Mouse (Mus musculus): ENCODE data around the gene Pacsin2. TPM values are rescaled to one million over a fixed set of nuclear protein-coding genes. Genes with fewer than 3 reads are reported as not detected.

The Pacsin2 gene
- polyA plus RNA-seq, 1 experiment from 2014 or later: 60.7 TPM

GRCm38 (mm10) chr15:83425277-83425676 lies 39.1 kb downstream of the Pacsin2 start:
- H3K27ac ChIP-seq (replicated peaks): peak overlapping the region; percentile 59; the same call in 1 of the 2 replicates
- no peaks in the 10 kb centered on the region for H3K36me3 ChIP-seq (replicated peaks)
- H3K4me3 ChIP-seq: no peak overlapping the region
- WGBS: 74% methylated on average over 4 of the region's 4 CpGs
- DNase-seq (ENCODE audit: low spot score): no peak
- no peaks in the 10 kb centered on the region for H3K9me3 ChIP-seq
- peaks cover 34% of the 10 kb centered on the region for H3K4me1 ChIP-seq
- no peaks in the 10 kb centered on the region for H3K27me3 ChIP-seq (replicated peaks; ENCODE audit: low read depth, poor library complexity, severe bottlenecking)

DNA sequence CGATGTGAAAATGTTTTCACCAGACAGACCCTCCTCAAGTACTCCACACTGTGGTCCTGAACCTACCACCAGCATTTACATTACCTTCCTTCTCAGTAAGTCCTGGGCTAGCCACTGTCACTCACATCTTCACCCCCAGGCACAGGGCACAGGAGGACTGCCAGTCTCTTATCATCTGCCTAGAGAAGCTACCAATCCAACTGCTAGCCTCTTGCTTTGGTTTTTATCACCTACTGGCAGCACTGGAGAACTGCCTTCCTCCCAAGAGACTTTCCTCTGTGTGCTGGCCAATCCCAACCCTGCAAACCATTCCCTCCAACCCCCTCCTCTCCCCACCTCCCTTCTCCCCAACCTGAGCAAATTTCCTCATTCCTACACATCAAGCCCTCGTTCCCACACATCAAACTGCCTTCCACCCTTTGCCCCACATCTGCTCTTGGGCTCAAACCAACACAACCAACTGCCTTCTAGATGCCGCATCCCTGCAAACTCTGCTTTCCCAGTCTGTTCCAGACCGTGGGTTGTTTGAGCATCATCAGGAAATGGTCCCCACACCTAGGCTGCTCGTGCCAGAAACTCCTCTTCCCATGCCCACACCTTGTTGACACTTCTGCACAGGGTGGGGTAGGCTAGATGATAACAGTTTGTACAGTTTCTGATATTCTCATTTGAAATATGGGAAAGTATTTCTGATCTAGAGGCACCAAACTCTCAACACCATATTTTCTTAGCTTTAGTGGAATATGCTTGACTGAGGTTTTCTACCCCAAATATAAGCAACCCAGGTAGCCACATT lies 40.6 kb downstream of the Pacsin2 start:
- DNase-seq (ENCODE audit: low spot score): no peak
- no peaks in the 10 kb centered on the region for H3K36me3 ChIP-seq (replicated peaks)
- peaks cover 30% of the 10 kb centered on the region for H3K4me1 ChIP-seq
- 74% methylated on average over 5 of the region's 5 CpGs for WGBS
- H3K27ac ChIP-seq (replicated peaks): no peak overlapping the region
- no peaks in the 10 kb centered on the region for H3K27me3 ChIP-seq (replicated peaks; ENCODE audit: low read depth, poor library complexity, severe bottlenecking)
- no peaks in the 10 kb centered on the region for H3K9me3 ChIP-seq
- no peak overlapping the region for H3K4me3 ChIP-seq

DNA sequence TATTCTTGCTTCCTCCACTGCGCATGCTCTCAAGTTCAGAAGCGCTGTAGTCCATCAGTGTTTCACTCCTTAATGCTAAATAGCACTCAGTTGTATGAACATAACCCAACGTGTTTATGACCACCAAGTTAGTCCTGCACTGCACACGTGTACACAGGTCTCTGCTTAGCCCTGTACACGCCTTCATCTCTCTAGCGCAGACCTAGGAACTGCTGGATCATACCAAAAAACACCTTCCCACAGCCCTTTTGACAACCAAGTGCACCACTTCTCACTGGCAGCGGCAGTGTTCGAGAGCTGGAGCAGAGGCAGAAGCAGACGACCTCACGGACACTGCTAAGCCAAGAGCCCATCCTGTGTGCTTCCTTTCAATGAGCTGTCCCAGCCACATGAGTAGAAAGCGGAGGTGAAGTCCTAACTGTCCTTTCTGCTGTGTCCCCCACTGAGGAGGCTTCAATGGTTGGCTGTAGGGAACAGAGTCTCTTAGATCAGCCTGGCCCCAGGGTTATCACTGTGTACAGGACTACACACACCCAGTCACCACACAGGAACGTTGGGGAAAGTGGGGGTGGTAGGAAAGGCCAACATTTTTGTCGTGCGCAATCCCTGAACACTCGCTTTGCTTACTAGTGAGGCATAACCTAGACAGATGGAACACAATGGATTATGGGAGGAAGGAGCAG lies 42.0 kb downstream of the Pacsin2 start:
- H3K27ac ChIP-seq (replicated peaks): no peak overlapping the region
- peaks cover 28% of the 10 kb centered on the region for H3K4me1 ChIP-seq
- H3K27me3 ChIP-seq (replicated peaks; ENCODE audit: low read depth, poor library complexity, severe bottlenecking): no peaks in the 10 kb centered on the region
- no peaks in the 10 kb centered on the region for H3K36me3 ChIP-seq (replicated peaks)
- no peak for DNase-seq (ENCODE audit: low spot score)
- H3K4me3 ChIP-seq: no peak overlapping the region
- no peaks in the 10 kb centered on the region for H3K9me3 ChIP-seq
- 90% methylated on average over 15 of the region's 15 CpGs for WGBS

DNA sequence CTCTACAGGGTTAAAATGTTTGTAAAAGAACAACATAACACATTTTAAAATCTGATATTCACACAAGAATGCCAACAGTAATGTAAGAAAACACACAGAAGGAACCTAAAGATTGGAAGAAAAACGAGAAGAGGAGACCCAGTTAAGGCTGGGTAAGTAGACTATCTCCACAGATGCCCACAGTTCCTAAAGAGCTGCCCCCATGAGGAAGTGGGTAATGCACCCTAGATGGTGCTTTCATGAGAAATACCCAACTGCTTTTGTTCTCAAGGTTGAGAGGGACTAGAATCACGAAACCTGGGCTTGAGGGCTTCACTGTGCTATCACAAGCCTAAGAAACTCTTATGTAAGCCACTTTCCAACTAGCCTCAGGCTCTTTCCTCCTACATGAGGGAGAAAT lies 44.8 kb downstream of the Pacsin2 start:
- WGBS: 84% methylated on average over 2 of the region's 2 CpGs
- no peaks in the 10 kb centered on the region for H3K36me3 ChIP-seq (replicated peaks)
- H3K27me3 ChIP-seq (replicated peaks; ENCODE audit: low read depth, poor library complexity, severe bottlenecking): no peaks in the 10 kb centered on the region
- no peaks in the 10 kb centered on the region for H3K9me3 ChIP-seq
- H3K27ac ChIP-seq (replicated peaks): no peak overlapping the region
- DNase-seq (ENCODE audit: low spot score): no peak
- H3K4me1 ChIP-seq: peaks cover 12% of the 10 kb centered on the region; the same call in 1 of the 2 replicates
- no peak overlapping the region for H3K4me3 ChIP-seq

- no peak for DNase-seq (ENCODE audit: low spot score)
Observed at GRCm38 (mm10) chr15:83418685-83419084, 45.7 kb downstream of the Pacsin2 start.

GRCm38 (mm10) chr15:83417916-83418315 lies 46.5 kb downstream of the Pacsin2 start:
- Histone ChIP-seq H3K36me3 (replicated peaks) (no peaks in the 10 kb centered on the region), H3K27me3 (replicated peaks; ENCODE audit: low read depth, poor library complexity, severe bottlenecking) (no peaks in the 10 kb centered on the region), H3K4me1 (0 out of 2 replicates have a peak, but pooled peaks cover 7% of the 10 kb centered on the region), H3K9me3 (no peaks in the 10 kb centered on the region), H3K4me3 (no peak overlapping the region), H3K27ac (replicated peaks) (no peak overlapping the region)
- 92% methylated on average over 6 of the region's 6 CpGs for WGBS
- no peak for DNase-seq (ENCODE audit: low spot score)

More at GRCm38 (mm10) chr15:83418685-83419084, 45.7 kb downstream of the Pacsin2 start:
- no peak overlapping the region for H3K27ac ChIP-seq (replicated peaks)
- no peaks in the 10 kb centered on the region for H3K36me3 ChIP-seq (replicated peaks)
- H3K4me3 ChIP-seq: no peak overlapping the region
- peaks cover 9% of the 10 kb centered on the region; the same call in 1 of the 2 replicates for H3K4me1 ChIP-seq
- H3K9me3 ChIP-seq: no peaks in the 10 kb centered on the region
- H3K27me3 ChIP-seq (replicated peaks; ENCODE audit: low read depth, poor library complexity, severe bottlenecking): no peaks in the 10 kb centered on the region

GRCm38 (mm10) chr15:83417407-83417806 lies 47.0 kb downstream of the Pacsin2 start:
- Histone ChIP-seq H3K9me3 (no peaks in the 10 kb centered on the region), H3K27me3 (replicated peaks; ENCODE audit: low read depth, poor library complexity, severe bottlenecking) (no peaks in the 10 kb centered on the region), H3K36me3 (replicated peaks) (no peaks in the 10 kb centered on the region), H3K4me1 (0 out of 2 replicates have a peak, but pooled peaks cover 7% of the 10 kb centered on the region), H3K27ac (replicated peaks) (no peak overlapping the region), H3K4me3 (no peak overlapping the region)
- 81% methylated on average over 7 of the region's 7 CpGs for WGBS
- DNase-seq (ENCODE audit: low spot score): no peak

DNA sequence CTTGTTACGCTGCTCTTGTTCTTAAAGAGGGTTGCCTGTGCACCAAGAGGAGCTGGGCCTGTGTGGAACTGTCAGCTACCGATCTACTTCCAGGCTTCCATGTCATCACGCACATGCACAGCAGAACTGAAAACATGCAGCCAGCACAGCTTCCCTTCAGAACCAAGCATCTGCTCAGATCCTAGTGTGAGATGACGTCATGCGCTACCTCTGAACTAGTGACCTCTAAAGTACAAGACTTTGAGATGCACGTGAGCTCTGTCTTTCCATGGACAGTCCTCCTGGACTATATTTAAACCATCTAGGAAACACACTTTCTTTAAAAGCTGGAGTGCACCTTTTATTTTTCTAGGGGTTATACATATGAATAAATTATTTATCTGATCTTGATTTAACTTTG lies 49.0 kb downstream of the Pacsin2 start:
- Histone ChIP-seq H3K4me1 (peaks cover 17% of the 10 kb centered on the region), H3K27me3 (replicated peaks; ENCODE audit: low read depth, poor library complexity, severe bottlenecking) (no peaks in the 10 kb centered on the region), H3K27ac (replicated peaks) (no peak overlapping the region), H3K9me3 (no peaks in the 10 kb centered on the region), H3K36me3 (replicated peaks) (no peaks in the 10 kb centered on the region), H3K4me3 (no peak overlapping the region)
- no peak for DNase-seq (ENCODE audit: low spot score)
- 77% methylated on average over 6 of the region's 6 CpGs for WGBS

GRCm38 (mm10) chr15:83411616-83412015 lies 52.8 kb downstream of the Pacsin2 start:
- WGBS: 84% methylated on average over 4 of the region's 4 CpGs
- no peak overlapping the region for H3K4me3 ChIP-seq
- H3K4me1 ChIP-seq: peaks cover 24% of the 10 kb centered on the region
- peaks cover under 1% of the 10 kb centered on the region for H3K36me3 ChIP-seq (replicated peaks)
- no peaks in the 10 kb centered on the region for H3K27me3 ChIP-seq (replicated peaks; ENCODE audit: low read depth, poor library complexity, severe bottlenecking)
- no peaks in the 10 kb centered on the region for H3K9me3 ChIP-seq
- no peak overlapping the region for H3K27ac ChIP-seq (replicated peaks)
- DNase-seq (ENCODE audit: low spot score): no peak

DNA sequence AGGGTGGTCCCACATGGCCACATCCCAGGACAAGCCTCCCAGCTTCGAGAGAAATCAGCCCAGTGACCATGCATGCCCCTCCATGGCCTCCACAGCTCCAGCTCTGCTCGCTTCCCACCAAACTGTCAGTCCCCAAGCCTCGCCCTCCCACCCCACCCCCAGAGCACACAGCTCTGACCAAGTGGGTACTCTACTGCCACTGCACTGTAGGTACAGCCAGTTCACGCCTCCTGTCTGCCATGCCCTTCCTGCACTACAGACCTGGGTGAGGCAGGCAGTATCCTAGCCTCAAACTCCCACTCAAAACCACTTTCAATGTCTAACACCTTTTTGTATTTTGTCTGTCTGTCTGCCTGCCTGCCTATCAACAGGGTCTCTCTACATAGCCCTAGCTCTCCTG lies 53.7 kb downstream of the Pacsin2 start:
- Histone ChIP-seq H3K4me3 (no peak overlapping the region), H3K9me3 (no peaks in the 10 kb centered on the region), H3K27me3 (replicated peaks; ENCODE audit: low read depth, poor library complexity, severe bottlenecking) (no peaks in the 10 kb centered on the region), H3K27ac (replicated peaks) (no peak overlapping the region), H3K4me1 (peaks cover 24% of the 10 kb centered on the region), H3K36me3 (replicated peaks) (peaks cover 5% of the 10 kb centered on the region)
- 87% methylated on average over 4 of the region's 4 CpGs for WGBS
- no peak for DNase-seq (ENCODE audit: low spot score)

DNA sequence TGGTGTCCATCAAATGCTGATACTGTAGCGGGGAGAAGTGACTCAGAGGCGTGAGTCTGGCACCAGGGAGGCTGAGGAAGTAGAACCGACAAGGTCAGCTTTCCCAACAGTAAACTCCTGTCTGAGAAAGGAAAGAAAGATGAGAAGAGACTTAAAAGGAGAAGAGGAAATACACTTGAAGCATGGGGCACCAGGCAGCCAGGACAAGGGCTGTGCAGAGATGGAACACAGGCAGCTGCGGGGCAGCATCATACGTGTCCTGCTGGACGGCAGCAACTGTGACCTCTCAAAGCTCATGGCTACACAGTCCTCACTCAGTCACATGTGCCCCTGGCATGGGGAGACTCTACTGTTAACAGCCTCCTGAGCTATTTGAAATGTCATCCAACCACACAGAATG lies 54.1 kb downstream of the Pacsin2 start:
- DNase-seq (ENCODE audit: low spot score): no peak
- Histone ChIP-seq H3K27ac (replicated peaks) (no peak overlapping the region), H3K4me3 (no peak overlapping the region), H3K27me3 (replicated peaks; ENCODE audit: low read depth, poor library complexity, severe bottlenecking) (no peaks in the 10 kb centered on the region), H3K36me3 (replicated peaks) (peaks cover 5% of the 10 kb centered on the region), H3K4me1 (peaks cover 24% of the 10 kb centered on the region), H3K9me3 (no peaks in the 10 kb centered on the region)
- WGBS: 78% methylated on average over 6 of the region's 6 CpGs

GRCm38 (mm10) chr15:83408692-83409442 lies 55.5 kb downstream of the Pacsin2 start:
- Histone ChIP-seq H3K36me3 (replicated peaks) (peaks cover 5% of the 10 kb centered on the region), H3K9me3 (no peaks in the 10 kb centered on the region), H3K4me3 (no peak overlapping the region), H3K27ac (replicated peaks) (no peak overlapping the region), H3K27me3 (replicated peaks; ENCODE audit: low read depth, poor library complexity, severe bottlenecking) (no peaks in the 10 kb centered on the region), H3K4me1 (peaks cover 24% of the 10 kb centered on the region)
- 72% methylated on average over 8 of the region's 8 CpGs for WGBS
- no peak for DNase-seq (ENCODE audit: low spot score)
